In genomic region chr12:102302831-102303351, GRCm38 (mm10) we compare ENCODE assay signal across 8 mouse cellular contexts. TPM values are rescaled to one million over a fixed set of nuclear protein-coding genes. Genes with fewer than 3 reads are reported as not detected.
A peak's percentile ranks its signal among the peaks of the same experiment; 100 is the strongest.
DNase-seq lines count a peak whose midpoint lies in the region; ATAC-seq and TF ChIP-seq lines count a peak whose summit lies in the region.

No protein-coding gene starts in this region.

- no peak for TF ChIP-seq EP300 in heart, postnatal 0 days (IDR thresholded peaks at IDR 0.05; ENCODE audit: low read depth)

- no peaks in the 10 kb centered on the region for H3K36me3 ChIP-seq in embryonic facial prominence, embryonic 14.5 days (ENCODE audit: control insufficient read depth, insufficient read depth, low read length)
- no peaks in the 10 kb centered on the region for H3K36me3 ChIP-seq in embryonic facial prominence, embryonic 10.5 days (replicated peaks)
- no peaks in the 10 kb centered on the region for H3K36me3 ChIP-seq in C2C12 (ENCODE audit: control insufficient read depth, insufficient read depth)
- H3K36me3 ChIP-seq in heart, postnatal 0 days (replicated peaks; ENCODE audit: control insufficient read depth, insufficient read depth, low read length), result 0 out of 2 replicates have a peak, but pooled peaks cover 3% of the 10 kb centered on the region
- H3K36me3 ChIP-seq in limb, embryonic 14.5 days (ENCODE audit: control insufficient read depth, insufficient read depth, low read length), result no peaks in the 10 kb centered on the region

- no peak for TF ChIP-seq CTCF in C2C12 (IDR thresholded peaks at IDR 0.05; ENCODE audit: control insufficient read depth, insufficient read depth, insufficient read length)
- no peak for TF ChIP-seq CTCF in heart, postnatal 0 days (IDR thresholded peaks at IDR 0.05; ENCODE audit: low read depth)

- no peak overlapping the region for H3K4me3 ChIP-seq in embryonic facial prominence, embryonic 14.5 days (ENCODE audit: low read depth, low read length)
- no peak overlapping the region for H3K4me3 ChIP-seq in embryonic facial prominence, embryonic 10.5 days
- no peak overlapping the region for H3K4me3 ChIP-seq in C2C12 (ENCODE audit: insufficient read depth, poor library complexity, severe bottlenecking)
- no peak overlapping the region for H3K4me3 ChIP-seq in heart, postnatal 0 days (ENCODE audit: low read depth, low read length)
- H3K4me3 ChIP-seq in limb, embryonic 14.5 days (replicated peaks; ENCODE audit: low read length), result no peak overlapping the region

- no peak overlapping the region for H3K9ac ChIP-seq in embryonic facial prominence, embryonic 14.5 days (ENCODE audit: low read depth, low read length)
- no peak overlapping the region for H3K9ac ChIP-seq in heart, postnatal 0 days (replicated peaks; ENCODE audit: low read depth, low read length)
- no peak overlapping the region for H3K9ac ChIP-seq in limb, embryonic 14.5 days (ENCODE audit: low read depth, low read length, severe bottlenecking)

- TF ChIP-seq POLR2A in limb, embryonic 14.5 days (IDR thresholded peaks at IDR 0.05; ENCODE audit: borderline replicate concordance, extremely low read depth, insufficient read depth, insufficient read length), result no peak

- peaks cover 38% of the 10 kb centered on the region for H3K4me1 ChIP-seq in embryonic facial prominence, embryonic 14.5 days (ENCODE audit: control insufficient read depth, insufficient read depth, low read length)
- H3K4me1 ChIP-seq in embryonic facial prominence, embryonic 10.5 days, result peaks cover 37% of the 10 kb centered on the region
- peaks cover 41% of the 10 kb centered on the region for H3K4me1 ChIP-seq in heart, postnatal 0 days (ENCODE audit: control insufficient read depth, insufficient read depth)
- peaks cover 21% of the 10 kb centered on the region for H3K4me1 ChIP-seq in limb, embryonic 14.5 days (ENCODE audit: control insufficient read depth, insufficient read depth, low read length)

- H3K27ac ChIP-seq in embryonic facial prominence, embryonic 14.5 days (replicated peaks; ENCODE audit: low read depth, low read length), result peak overlapping the region; percentile 44
- H3K27ac ChIP-seq in embryonic facial prominence, embryonic 10.5 days (replicated peaks), result no peak overlapping the region
- peak overlapping the region; percentile 36; the same call in 1 of the 2 replicates for H3K27ac ChIP-seq in heart, postnatal 0 days (ENCODE audit: low read depth)
- no peak overlapping the region for H3K27ac ChIP-seq in limb, embryonic 14.5 days (replicated peaks; ENCODE audit: low read depth, low read length)

- no peaks in the 10 kb centered on the region for H3K9me3 ChIP-seq in embryonic facial prominence, embryonic 14.5 days (ENCODE audit: control insufficient read depth, low read length)
- no peaks in the 10 kb centered on the region for H3K9me3 ChIP-seq in embryonic facial prominence, embryonic 10.5 days
- H3K9me3 ChIP-seq in heart, postnatal 0 days (replicated peaks; ENCODE audit: control insufficient read depth, low read length), result no peaks in the 10 kb centered on the region
- no peaks in the 10 kb centered on the region for H3K9me3 ChIP-seq in limb, embryonic 14.5 days (ENCODE audit: control insufficient read depth, low read length)

- peak; percentile 75 for DNase-seq in embryonic facial prominence, embryonic 14.5 days (ENCODE audit: low spot score)
- DNase-seq in embryonic facial prominence, embryonic 10.5 days (ENCODE audit: low spot score), result no peak
- DNase-seq in heart, postnatal 0 days (ENCODE audit: low spot score), result peak; percentile 35
- DNase-seq in limb, embryonic 14.5 days (ENCODE audit: low spot score), result peak; percentile 52
- DNase-seq in yolk sac, embryonic 10.5 days (ENCODE audit: low spot score), result no peak
- DNase-seq in thymus, postnatal 25 days, result no peak
- no peak for DNase-seq in left cerebral cortex, adult 9 months (ENCODE audit: low spot score in 2 of 2)

- H3ac ChIP-seq in C2C12 (ENCODE audit: control insufficient read depth, insufficient read length, low read depth), result no peak overlapping the region

- H3K27me3 ChIP-seq in embryonic facial prominence, embryonic 14.5 days (replicated peaks; ENCODE audit: control insufficient read depth, insufficient read depth, low read length), result no peaks in the 10 kb centered on the region
- H3K27me3 ChIP-seq in embryonic facial prominence, embryonic 10.5 days (replicated peaks; ENCODE audit: low read depth, poor library complexity, severe bottlenecking), result no peaks in the 10 kb centered on the region
- H3K27me3 ChIP-seq in C2C12 (ENCODE audit: control insufficient read depth, insufficient read depth, insufficient read length), result no peaks in the 10 kb centered on the region
- no peaks in the 10 kb centered on the region for H3K27me3 ChIP-seq in heart, postnatal 0 days (ENCODE audit: control insufficient read depth, insufficient read depth, low read length)
- no peaks in the 10 kb centered on the region for H3K27me3 ChIP-seq in limb, embryonic 14.5 days (ENCODE audit: control insufficient read depth, insufficient read depth, low read length)

- peak; percentile 69 for ATAC-seq in embryonic facial prominence, embryonic 14.5 days (ENCODE audit: low read depth)
- peak; percentile 27 for ATAC-seq in heart, postnatal 0 days (ENCODE audit: insufficient read depth, low read depth)
- peak; percentile 62 for ATAC-seq in limb, embryonic 14.5 days (ENCODE audit: low FRiP score, low read depth)

- 28% methylated on average over 4 of the region's 4 CpGs for WGBS in embryonic facial prominence, embryonic 14.5 days
- WGBS in embryonic facial prominence, embryonic 10.5 days, result 70% methylated on average over 4 of the region's 4 CpGs
- WGBS in heart, postnatal 0 days, result 61% methylated on average over 4 of the region's 4 CpGs
- WGBS in limb, embryonic 14.5 days, result 58% methylated on average over 4 of the region's 4 CpGs

- peaks cover 60% of the 10 kb centered on the region for H3K79me2 ChIP-seq in C2C12 (ENCODE audit: control insufficient read depth, insufficient read depth)

- peaks cover 26% of the 10 kb centered on the region for H3K79me3 ChIP-seq in C2C12 (ENCODE audit: low read depth)

- H3K4me2 ChIP-seq in embryonic facial prominence, embryonic 14.5 days (ENCODE audit: low read depth, low read length), result no peak overlapping the region
- H3K4me2 ChIP-seq in heart, postnatal 0 days (ENCODE audit: low read depth, low read length), result no peak overlapping the region
- no peak overlapping the region for H3K4me2 ChIP-seq in limb, embryonic 14.5 days (replicated peaks; ENCODE audit: low read depth, low read length, severe bottlenecking)

TF ChIP-seq in C2C12, 6 proteins besides CTCF, POLR2A, EP300 and RAD21:
- no peak for TF ChIP-seq MAX (IDR thresholded peaks at IDR 0.05)
- TF ChIP-seq MYOG (IDR thresholded peaks at IDR 0.05; ENCODE audit: control insufficient read depth, extremely low read depth, insufficient read length), result no peak
- peak; percentile 75 for TF ChIP-seq MYOD1 (IDR thresholded peaks at IDR 0.05; ENCODE audit: control insufficient read depth, insufficient read length, low read depth)

RNA-seq across cellular contexts. Expression of gene Rin3, which starts 20.0 kb away (rescaled TPM):
- 11.0 and 12.5 TPM in 2 replicates for polyA plus RNA-seq in embryonic facial prominence, embryonic 14.5 days (2014; fragmentation: Nextera tagmentation; extraction: Ambion mirVana)
- polyA plus RNA-seq in embryonic facial prominence, embryonic 10.5 days (2016; fragmentation: Nextera tagmentation; extraction: Ambion mirVana), result 3.8 and 4.0 TPM in 2 replicates
- polyA plus RNA-seq in C2C12 (2012; fragmentation: generic; extraction: Trizol), result 16.7 TPM
- 11.6 and 13.4 TPM in 2 replicates for total RNA-seq in heart, postnatal 0 days (2014; rRNA removed; ENCODE audit: low replicate concordance)
- 4.6 TPM in 2 replicates for polyA plus RNA-seq in heart, postnatal 0 days (2015; fragmentation: Nextera tagmentation; extraction: Ambion mirVana)
- 10.0 and 11.9 TPM in 2 replicates for polyA plus RNA-seq in limb, embryonic 14.5 days (2012; rRNA removed)
- polyA plus RNA-seq in limb, embryonic 14.5 days (2014; fragmentation: Nextera tagmentation; extraction: Ambion mirVana), result 9.4 and 10.8 TPM in 2 replicates

Comparison
In these comparisons a context has a peak if more than half of its experiments do, and no peak if none do; other contexts are left out.
1. DNase-seq: peak in embryonic facial prominence, embryonic 14.5 days (single experiment), heart, postnatal 0 days (single experiment) and limb, embryonic 14.5 days (single experiment); none in embryonic facial prominence, embryonic 10.5 days (single experiment), yolk sac, embryonic 10.5 days (single experiment), thymus, postnatal 25 days (single experiment) and left cerebral cortex, adult 9 months (0 of 2).
2. H3K27ac ChIP-seq: peak in embryonic facial prominence, embryonic 14.5 days (single experiment) and heart, postnatal 0 days (single experiment); none in embryonic facial prominence, embryonic 10.5 days (single experiment) and limb, embryonic 14.5 days (single experiment).
3. Peak in every context shown above with its lines, with median percentiles within 50 percentile points of each other: ATAC-seq.